Mouse (Mus musculus) embryonic facial prominence, embryonic 10.5 days (tissue): ENCODE results near the gene 1700024P04Rik. TPM values are rescaled to one million over a fixed set of nuclear protein-coding genes. Genes with fewer than 3 reads are reported as not detected.

ENCODE experiments used
- DNase-seq: peaks from one replicate; pipeline ENCODE4 v3.0.0-alpha.2; 2017; ENCODE audit warnings: low spot score
- H3K27ac ChIP-seq: fragments of 300-500 bp; sonication (generic); replicated peaks from 2 replicates; pipeline ENCODE4 v1.5.1; 2016; ENCODE audit warnings: mild to moderate bottlenecking
- H3K27me3 ChIP-seq: fragments of 300-500 bp; sonication (generic); replicated peaks from 2 replicates; pipeline ENCODE4 v1.6.1; 2016; ENCODE audit warnings: low read depth, mild to moderate bottlenecking; ENCODE audit not compliant: poor library complexity, severe bottlenecking
- H3K36me3 ChIP-seq: fragments of 300-500 bp; sonication (generic); replicated peaks from 2 replicates; pipeline ENCODE4 v1.6.1; 2016; ENCODE audit warnings: mild to moderate bottlenecking, moderate library complexity
- H3K4me1 ChIP-seq: fragments of 300-500 bp; sonication (generic); 2 replicates; pipeline ENCODE4 v1.6.1; 2016
- H3K4me3 ChIP-seq: fragments of 300-500 bp; sonication (generic); 2 replicates; pipeline ENCODE4 v1.5.1; 2016; ENCODE audit warnings: mild to moderate bottlenecking, moderate library complexity
- H3K9me3 ChIP-seq: fragments of 300-500 bp; sonication (generic); 2 replicates; pipeline ENCODE4 v1.6.1; 2016; ENCODE audit warnings: mild to moderate bottlenecking
- WGBS: fragments of 180-500 bp; shearing (Covaris S2); methylation state at CpG from one replicate; pipeline ENCODE4 v1.1.7; 2016; 5-methylcytosine and 5-hydroxymethylcytosine counted together
- polyA plus RNA-seq: library from polyadenylated mRNA; unstranded; fragments of >200 nt; fragmentation: Nextera tagmentation; extraction: Ambion mirVana; gene quantifications from 2 replicates; pipeline ENCODE4 v1.2.1, GENCODE M21; 2016

1700024P04Rik gene
- not detected in 2 replicates for polyA plus RNA-seq

DNA sequence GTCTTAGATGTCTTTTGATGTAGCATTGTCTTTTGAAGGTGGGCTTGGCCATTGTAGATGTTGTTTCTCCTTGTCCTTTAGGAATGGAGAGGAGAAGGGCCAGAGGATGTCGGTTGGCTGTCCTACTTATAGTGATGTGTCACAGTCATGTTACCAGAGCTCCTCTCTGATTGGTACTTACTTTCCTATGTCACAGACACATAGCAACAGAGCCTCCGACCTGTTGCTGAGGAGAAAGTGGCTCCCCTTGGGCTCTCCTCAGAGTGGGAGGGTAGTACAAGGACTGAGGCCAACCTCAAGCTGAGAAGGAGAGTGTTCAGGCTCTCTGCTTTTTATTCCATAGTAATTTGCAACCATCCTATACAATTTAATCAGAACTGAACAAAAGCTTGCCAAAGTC lies at the start of gene 1700024P04Rik:
Gene 1700024P04Rik, minus strand, starts transcription at position 101 of the 400 bp plus-strand sequence.
- no peaks in the 10 kb centered on the region for H3K36me3 ChIP-seq
- 75% methylated on average over 2 of the region's 2 CpGs for WGBS
- H3K9me3 ChIP-seq = no peaks in the 10 kb centered on the region
- H3K4me1 ChIP-seq = no peaks in the 10 kb centered on the region
- H3K27ac ChIP-seq = no peak within 1 kb of the TSS
- no peak within 1 kb of the TSS for H3K4me3 ChIP-seq
- no peak for DNase-seq
- H3K27me3 ChIP-seq = no peaks in the 10 kb centered on the region

GRCm38 (mm10) chr13:99031223-99032216 lies 47.2 kb upstream of the 1700024P04Rik start:
- no peak for DNase-seq
- 78% methylated on average over 11 of the region's 11 CpGs for WGBS
- H3K36me3 ChIP-seq = no peaks in the 10 kb centered on the region
- no peak overlapping the region for H3K4me3 ChIP-seq
- H3K27me3 ChIP-seq = 0 out of 2 replicates have a peak, but pooled peaks cover 5% of the 10 kb centered on the region
- H3K9me3 ChIP-seq = no peaks in the 10 kb centered on the region
- H3K4me1 ChIP-seq = peaks cover 39% of the 10 kb centered on the region
- no peak overlapping the region for H3K27ac ChIP-seq

GRCm38 (mm10) chr13:99030579-99031200 lies 46.3 kb upstream of the 1700024P04Rik start:
- H3K36me3 ChIP-seq = no peaks in the 10 kb centered on the region
- H3K9me3 ChIP-seq = no peaks in the 10 kb centered on the region
- H3K27me3 ChIP-seq = 0 out of 2 replicates have a peak, but pooled peaks cover 5% of the 10 kb centered on the region
- 72% methylated on average over 15 of the region's 15 CpGs for WGBS
- peaks cover 39% of the 10 kb centered on the region for H3K4me1 ChIP-seq
- no peak overlapping the region for H3K27ac ChIP-seq
- H3K4me3 ChIP-seq = no peak overlapping the region
- DNase-seq = no peak

DNA sequence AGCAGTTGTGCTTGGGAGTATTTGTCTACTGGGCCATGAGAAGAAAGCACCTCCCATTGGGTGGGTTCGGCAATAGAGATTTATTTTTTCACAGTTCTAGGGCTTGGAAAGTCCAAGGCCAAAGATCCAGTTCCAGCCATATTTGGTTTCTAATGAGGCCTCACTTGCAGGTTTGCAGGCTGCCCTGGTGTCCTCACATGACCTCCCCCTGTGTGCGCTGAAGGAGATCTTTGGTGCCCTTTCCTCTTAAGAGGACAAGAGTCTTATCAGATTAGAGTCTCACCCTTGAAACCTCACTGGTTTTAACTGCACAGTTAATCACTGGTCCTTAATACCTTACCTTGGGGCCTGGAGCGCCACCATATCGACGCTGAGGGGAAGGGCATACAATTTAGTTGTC lies 40.9 kb upstream of the 1700024P04Rik start:
- no peaks in the 10 kb centered on the region for H3K27me3 ChIP-seq
- H3K4me3 ChIP-seq = no peak overlapping the region
- no peaks in the 10 kb centered on the region for H3K9me3 ChIP-seq
- no peaks in the 10 kb centered on the region for H3K36me3 ChIP-seq
- no peak overlapping the region for H3K27ac ChIP-seq
- peaks cover 16% of the 10 kb centered on the region for H3K4me1 ChIP-seq
- WGBS = 77% methylated on average over 5 of the region's 5 CpGs
- no peak for DNase-seq

- no peaks in the 10 kb centered on the region for H3K9me3 ChIP-seq
- WGBS = 83% methylated on average over 7 of the region's 7 CpGs
- H3K4me1 ChIP-seq = 0 out of 2 replicates have a peak, but pooled peaks cover 3% of the 10 kb centered on the region
- no peak overlapping the region for H3K27ac ChIP-seq
- no peaks in the 10 kb centered on the region for H3K36me3 ChIP-seq
- no peak for DNase-seq
- H3K27me3 ChIP-seq = no peaks in the 10 kb centered on the region
- no peak overlapping the region for H3K4me3 ChIP-seq
These were observed 37.7 kb upstream of the 1700024P04Rik start for GRCm38 (mm10) chr13:99022036-99022435.

DNA sequence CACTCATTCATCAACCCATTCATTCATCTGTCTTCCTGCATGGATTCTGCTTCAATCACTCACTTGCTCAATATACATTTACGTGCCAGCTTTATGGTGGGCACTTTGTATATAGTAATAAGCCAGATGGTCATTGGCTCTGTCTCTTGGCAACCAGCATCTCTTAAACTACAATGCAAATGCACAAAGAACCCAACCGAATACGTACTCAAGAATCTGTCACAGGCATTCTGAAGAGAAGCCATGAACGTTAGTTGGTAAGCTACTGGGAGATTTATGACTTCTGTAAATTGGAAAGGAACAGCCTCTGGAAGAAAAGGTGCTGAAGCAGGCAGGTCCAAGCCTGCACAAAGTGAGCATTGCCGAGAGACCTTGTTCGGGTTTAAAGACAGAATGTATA lies 36.8 kb upstream of the 1700024P04Rik start:
- 87% methylated on average over 6 of the region's 6 CpGs for WGBS
- H3K4me3 ChIP-seq = no peak overlapping the region
- no peaks in the 10 kb centered on the region for H3K27me3 ChIP-seq
- H3K9me3 ChIP-seq = no peaks in the 10 kb centered on the region
- 0 out of 2 replicates have a peak, but pooled peaks cover 3% of the 10 kb centered on the region for H3K4me1 ChIP-seq
- H3K27ac ChIP-seq = no peak overlapping the region
- no peak for DNase-seq
- H3K36me3 ChIP-seq = no peaks in the 10 kb centered on the region

GRCm38 (mm10) chr13:99019831-99020669 lies 35.7 kb upstream of the 1700024P04Rik start:
- no peaks in the 10 kb centered on the region for H3K36me3 ChIP-seq

GRCm38 (mm10) chr13:99018526-99019201 lies 34.3 kb upstream of the 1700024P04Rik start:
- no peak for DNase-seq
- H3K36me3 ChIP-seq = no peaks in the 10 kb centered on the region
- no peak overlapping the region for H3K4me3 ChIP-seq
- H3K4me1 ChIP-seq = 0 out of 2 replicates have a peak, but pooled peaks cover 3% of the 10 kb centered on the region
- H3K27me3 ChIP-seq = no peaks in the 10 kb centered on the region
- 77% methylated on average over 15 of the region's 15 CpGs for WGBS
- no peaks in the 10 kb centered on the region for H3K9me3 ChIP-seq
- peak overlapping the region; percentile 57; the same call in 1 of the 2 replicates for H3K27ac ChIP-seq

More at GRCm38 (mm10) chr13:99019831-99020669, 35.7 kb upstream of the 1700024P04Rik start:
- H3K4me3 ChIP-seq = no peak overlapping the region
- H3K27ac ChIP-seq = no peak overlapping the region; the same call in 1 of the 2 replicates
- DNase-seq = no peak
- H3K9me3 ChIP-seq = no peaks in the 10 kb centered on the region
- no peaks in the 10 kb centered on the region for H3K27me3 ChIP-seq
- 0 out of 2 replicates have a peak, but pooled peaks cover 3% of the 10 kb centered on the region for H3K4me1 ChIP-seq
- WGBS = 87% methylated on average over 11 of the region's 11 CpGs

DNA sequence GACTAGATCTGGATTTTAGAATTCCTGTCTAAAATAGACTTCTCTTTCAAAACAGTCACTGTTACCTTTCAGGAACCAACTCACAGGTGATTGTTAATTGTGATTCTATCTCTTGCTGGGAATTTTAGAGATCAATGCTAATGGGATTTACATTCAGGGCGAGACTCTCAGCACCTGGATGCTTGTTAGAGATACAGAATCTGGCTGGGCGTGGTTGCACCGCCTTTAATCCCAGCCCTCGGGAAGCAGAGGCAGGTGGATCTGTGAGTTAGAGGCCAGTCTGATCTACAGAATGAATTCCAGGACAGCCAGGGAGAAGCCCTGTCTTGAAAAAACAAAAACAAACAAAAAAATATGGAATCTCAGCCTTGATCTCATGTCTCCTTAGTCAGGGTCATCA lies 32.3 kb upstream of the 1700024P04Rik start:
- no peak overlapping the region for H3K27ac ChIP-seq
- H3K27me3 ChIP-seq = no peaks in the 10 kb centered on the region
- DNase-seq = no peak
- no peaks in the 10 kb centered on the region for H3K36me3 ChIP-seq
- H3K9me3 ChIP-seq = no peaks in the 10 kb centered on the region
- 70% methylated on average over 4 of the region's 4 CpGs for WGBS
- 0 out of 2 replicates have a peak, but pooled peaks cover 3% of the 10 kb centered on the region for H3K4me1 ChIP-seq
- H3K4me3 ChIP-seq = no peak overlapping the region

- Histone ChIP-seq H3K27ac (no peak overlapping the region), H3K36me3 (no peaks in the 10 kb centered on the region), H3K27me3 (no peaks in the 10 kb centered on the region), H3K4me3 (no peak overlapping the region), H3K4me1 (no peaks in the 10 kb centered on the region), H3K9me3 (no peaks in the 10 kb centered on the region)
- WGBS = 90% methylated on average over 5 of the region's 5 CpGs
- DNase-seq = no peak
These were observed 28.5 kb upstream of the 1700024P04Rik start for GRCm38 (mm10) chr13:99012891-99013290.

GRCm38 (mm10) chr13:99008013-99008412 lies 23.6 kb upstream of the 1700024P04Rik start:
- DNase-seq = no peak
- no peaks in the 10 kb centered on the region for H3K4me1 ChIP-seq
- no peaks in the 10 kb centered on the region for H3K27me3 ChIP-seq
- H3K9me3 ChIP-seq = peaks cover 11% of the 10 kb centered on the region; the same call in 1 of the 2 replicates
- H3K27ac ChIP-seq = no peak overlapping the region
- H3K4me3 ChIP-seq = no peak overlapping the region
- 85% methylated on average over 5 of the region's 5 CpGs for WGBS
- H3K36me3 ChIP-seq = no peaks in the 10 kb centered on the region
